Mouse (Mus musculus) embryonic facial prominence, embryonic 11.5 days (tissue): Measurements from ENCODE around the gene Vrk2. TPM values are rescaled to one million over a fixed set of nuclear protein-coding genes. Genes with fewer than 3 reads are reported as not detected.

ENCODE experiments used
- ATAC-seq: fragments of 200-750 bp; cut with Nextera tagmentation; replicated peaks from 2 replicates; pipeline ENCODE4 v1.8.0; 2017; ENCODE audit warnings: low read depth; ENCODE audit not compliant: insufficient number of reproducible peaks, low FRiP score, low TSS enrichment
- DNase-seq: peaks from one replicate; pipeline ENCODE4 v3.0.0-alpha.2; 2015; ENCODE audit warnings: low spot score
- H3K27ac ChIP-seq: fragments of 300-500 bp; sonication (generic); replicated peaks from 2 replicates; pipeline ENCODE4 v1.5.1; 2014; ENCODE audit warnings: mild to moderate bottlenecking, low read depth, low read length, control low read depth
- H3K27me3 ChIP-seq: fragments of 300-500 bp; sonication (generic); 2 replicates; pipeline ENCODE4 v1.6.1; 2014; ENCODE audit warnings: mild to moderate bottlenecking, low read length, moderate library complexity, mixed read lengths; ENCODE audit not compliant: control insufficient read depth, insufficient read depth
- H3K36me3 ChIP-seq: fragments of 300-500 bp; sonication (generic); replicated peaks from 2 replicates; pipeline ENCODE4 v1.6.1; 2014; ENCODE audit warnings: low read depth, mild to moderate bottlenecking, low read length, moderate library complexity, mixed read lengths; ENCODE audit not compliant: control insufficient read depth, insufficient read depth
- H3K4me1 ChIP-seq: fragments of 300-500 bp; sonication (generic); 2 replicates; pipeline ENCODE4 v1.6.1; 2014; ENCODE audit warnings: low read length, mixed read lengths; ENCODE audit not compliant: control insufficient read depth, insufficient read depth
- H3K4me2 ChIP-seq: fragments of 300-500 bp; sonication (generic); 2 replicates; pipeline ENCODE4 v1.6.1; 2014; ENCODE audit warnings: low read depth, mild to moderate bottlenecking, control low read depth, low read length, moderate library complexity
- H3K4me3 ChIP-seq: fragments of 300-500 bp; sonication (generic); 2 replicates; pipeline ENCODE4 v1.5.1; 2014; ENCODE audit warnings: low read depth, low read length, control low read depth
- H3K9ac ChIP-seq: fragments of 300-500 bp; sonication (generic); replicated peaks from 2 replicates; pipeline ENCODE4 v1.6.1; 2014; ENCODE audit warnings: mild to moderate bottlenecking, control low read depth, low read length
- H3K9me3 ChIP-seq: fragments of 300-500 bp; sonication (generic); replicated peaks from 2 replicates; pipeline ENCODE4 v1.6.1; 2016; ENCODE audit warnings: mild to moderate bottlenecking, low read length, inconsistent platforms, mixed read lengths; ENCODE audit not compliant: control insufficient read depth
- WGBS: fragments of 180-500 bp; shearing (Covaris S2); extraction: QIAGEN DNeasy Blood & Tissue Kit; methylation state at CpG from one replicate; pipeline ENCODE4 v1.1.7; 2014; 5-methylcytosine and 5-hydroxymethylcytosine counted together
- polyA plus RNA-seq: library from polyadenylated mRNA; unstranded; fragments of >200 nt; fragmentation: Nextera tagmentation; extraction: Ambion mirVana; gene quantifications from 2 replicates; pipeline ENCODE4 v1.2.1, GENCODE M21; 2014

Vrk2 gene
- polyA plus RNA-seq, 1 experiment from 2014 or later = 35.1 TPM

GRCm38 (mm10) chr11:26477037-26477739, 116.6 kb downstream of the Vrk2 start:
- 84% methylated on average over 6 of the region's 6 CpGs for WGBS
- no peak overlapping the region for H3K4me3 ChIP-seq
- no peaks in the 10 kb centered on the region for H3K36me3 ChIP-seq
- H3K4me1 ChIP-seq = no peaks in the 10 kb centered on the region
- no peaks in the 10 kb centered on the region for H3K27me3 ChIP-seq
- no peak overlapping the region for H3K4me2 ChIP-seq
- H3K27ac ChIP-seq = no peak overlapping the region
- DNase-seq (no peak), ATAC-seq (no peak)
- H3K9me3 ChIP-seq = no peaks in the 10 kb centered on the region
- no peak overlapping the region for H3K9ac ChIP-seq

- DNase-seq = no peak
- no peak overlapping the region for H3K4me3 ChIP-seq
- no peaks in the 10 kb centered on the region for H3K36me3 ChIP-seq
- no peak overlapping the region for H3K27ac ChIP-seq
- ATAC-seq = no peak
- H3K4me1 ChIP-seq = no peaks in the 10 kb centered on the region
- no peak overlapping the region for H3K9ac ChIP-seq
- no peak overlapping the region for H3K4me2 ChIP-seq
- no peaks in the 10 kb centered on the region for H3K27me3 ChIP-seq
- WGBS = 90% methylated on average over 4 of the region's 4 CpGs
- H3K9me3 ChIP-seq = no peaks in the 10 kb centered on the region
Measured at GRCm38 (mm10) chr11:26454081-26454480, 139.7 kb downstream of the Vrk2 start.

GRCm38 (mm10) chr11:26452693-26453092, 141.1 kb downstream of the Vrk2 start:
- H3K9me3 ChIP-seq = no peaks in the 10 kb centered on the region
- no peaks in the 10 kb centered on the region for H3K36me3 ChIP-seq
- no peak overlapping the region for H3K27ac ChIP-seq
- H3K9ac ChIP-seq = no peak overlapping the region
- no peak overlapping the region for H3K4me2 ChIP-seq
- ATAC-seq = no peak
- WGBS = 85% methylated on average over 4 of the region's 4 CpGs
- no peaks in the 10 kb centered on the region for H3K27me3 ChIP-seq
- no peaks in the 10 kb centered on the region for H3K4me1 ChIP-seq
- H3K4me3 ChIP-seq = no peak overlapping the region
- DNase-seq = no peak

GRCm38 (mm10) chr11:26451228-26451627, 142.6 kb downstream of the Vrk2 start:
- H3K9me3 ChIP-seq = no peaks in the 10 kb centered on the region
- no peaks in the 10 kb centered on the region for H3K4me1 ChIP-seq
- H3K4me3 ChIP-seq = no peak overlapping the region
- no peaks in the 10 kb centered on the region for H3K36me3 ChIP-seq
- H3K27ac ChIP-seq = no peak overlapping the region
- WGBS = 87% methylated on average over 2 of the region's 2 CpGs
- no peak for DNase-seq
- no peak overlapping the region for H3K4me2 ChIP-seq
- H3K27me3 ChIP-seq = no peaks in the 10 kb centered on the region
- ATAC-seq = no peak
- no peak overlapping the region for H3K9ac ChIP-seq

GRCm38 (mm10) chr11:26450636-26451035, 143.2 kb downstream of the Vrk2 start:
- H3K9ac ChIP-seq = no peak overlapping the region
- H3K4me1 ChIP-seq = no peaks in the 10 kb centered on the region
- H3K9me3 ChIP-seq = no peaks in the 10 kb centered on the region
- H3K27me3 ChIP-seq = no peaks in the 10 kb centered on the region
- DNase-seq (no peak), ATAC-seq (no peak)
- no peak overlapping the region for H3K27ac ChIP-seq
- no peak overlapping the region for H3K4me2 ChIP-seq
- H3K4me3 ChIP-seq = no peak overlapping the region
- 94% methylated on average over 1 of the region's 1 CpGs for whole genome bisulfite sequencing
- no peaks in the 10 kb centered on the region for H3K36me3 ChIP-seq

GRCm38 (mm10) chr11:26449789-26450188, 144.0 kb downstream of the Vrk2 start:
- Histone ChIP-seq H3K36me3 (no peaks in the 10 kb centered on the region), H3K27ac (no peak overlapping the region), H3K4me2 (no peak overlapping the region), H3K4me3 (no peak overlapping the region), H3K9me3 (no peaks in the 10 kb centered on the region), H3K4me1 (no peaks in the 10 kb centered on the region), H3K27me3 (no peaks in the 10 kb centered on the region), H3K9ac (no peak overlapping the region)
- WGBS = 92% methylated on average over 3 of the region's 3 CpGs
- ATAC-seq (no peak), DNase-seq (no peak)

GRCm38 (mm10) chr11:26444374-26444773, 149.4 kb downstream of the Vrk2 start:
- H3K4me2 ChIP-seq = no peak overlapping the region
- no peaks in the 10 kb centered on the region for H3K27me3 ChIP-seq
- H3K9me3 ChIP-seq = no peaks in the 10 kb centered on the region
- ATAC-seq (no peak), DNase-seq (no peak)
- H3K27ac ChIP-seq = no peak overlapping the region
- no peaks in the 10 kb centered on the region for H3K36me3 ChIP-seq
- H3K4me1 ChIP-seq = no peaks in the 10 kb centered on the region
- no peak overlapping the region for H3K9ac ChIP-seq
- no peak overlapping the region for H3K4me3 ChIP-seq

GRCm38 (mm10) chr11:26441121-26441520, 152.7 kb downstream of the Vrk2 start:
- H3K4me1 ChIP-seq = no peaks in the 10 kb centered on the region
- H3K27ac ChIP-seq = no peak overlapping the region
- no peaks in the 10 kb centered on the region for H3K27me3 ChIP-seq
- no peak for DNase-seq
- H3K4me3 ChIP-seq = no peak overlapping the region
- H3K36me3 ChIP-seq = no peaks in the 10 kb centered on the region
- no peak overlapping the region for H3K9ac ChIP-seq
- no peak overlapping the region for H3K4me2 ChIP-seq
- no peaks in the 10 kb centered on the region for H3K9me3 ChIP-seq
- WGBS = 91% methylated on average over 1 of the region's 1 CpGs
- no peak for ATAC-seq
